Mouse (Mus musculus) CH12.LX (cell line): ENCODE measurements around the gene Fbxo3. TPM values are rescaled to one million over a fixed set of nuclear protein-coding genes. Genes with fewer than 3 reads are reported as not detected.

Experiments
- DNase-seq: peaks from one replicate; pipeline ENCODE4 v3.0.0-alpha.2; 2013; ENCODE audit errors: extremely low read depth
- H3K27ac ChIP-seq: 2 replicates; pipeline ENCODE4 v1.5.1; 2012; ENCODE audit warnings: low read depth, mild to moderate bottlenecking, control low read depth, moderate library complexity; ENCODE audit not compliant: insufficient read depth
- H3K27me3 ChIP-seq: replicated peaks from 2 replicates; pipeline ENCODE3; 2012; ENCODE audit warnings: inconsistent platforms
- H3K36me3 ChIP-seq, 2 experiments: replicated peaks in 1 of 2; 2 replicates each; pipeline versions ENCODE3 to v1.6.1; 2012; ENCODE audit warnings: inconsistent platforms in 1 of 2, low read length in 1 of 2, mild to moderate bottlenecking in 1 of 2, mixed read lengths in 1 of 2, moderate library complexity in 1 of 2; ENCODE audit not compliant: control insufficient read depth in 1 of 2, insufficient read depth in 1 of 2
- H3K4me1 ChIP-seq, 2 experiments: 2 replicates each; pipeline ENCODE4 v1.6.1; 2012; ENCODE audit warnings: inconsistent platforms in 1 of 2, moderate library complexity in 1 of 2; ENCODE audit not compliant: insufficient read depth in 2 of 2, control insufficient read depth in 1 of 2
- H3K4me2 ChIP-seq: 2 replicates; pipeline ENCODE4 v1.6.1; 2012; ENCODE audit warnings: low read depth, mild to moderate bottlenecking, control low read depth; ENCODE audit not compliant: poor library complexity, insufficient read depth, severe bottlenecking
- H3K4me3 ChIP-seq, 3 experiments: fragments of 150-350 bp in 1 of 3; sonication (generic) in 1 of 3; replicated peaks in 1 of 3; 2 replicates each; pipeline versions ENCODE3 to v1.5.1; 2011 to 2012; ENCODE audit warnings: low read depth in 2 of 3, low read length in 2 of 3, mild to moderate bottlenecking in 2 of 3, moderate library complexity in 2 of 3, control low read depth in 1 of 3, improper control_type of control experiment in 1 of 3, inconsistent platforms in 1 of 3, mixed read lengths in 1 of 3; ENCODE audit not compliant: poor library complexity in 1 of 3
- H3K79me2 ChIP-seq: replicated peaks from 2 replicates; pipeline ENCODE4 v1.6.1; 2012; ENCODE audit warnings: mild to moderate bottlenecking, moderate library complexity; ENCODE audit not compliant: control insufficient read depth, poor library complexity, insufficient read depth, severe bottlenecking; ENCODE audit errors: extremely low read depth
- H3K9ac ChIP-seq: 2 replicates; pipeline ENCODE4 v1.6.1; 2012; ENCODE audit warnings: low read depth, mild to moderate bottlenecking, control low read depth, moderate library complexity; ENCODE audit not compliant: insufficient read depth
- H3K9me3 ChIP-seq: replicated peaks from 2 replicates; pipeline ENCODE3; 2012; ENCODE audit warnings: low read length, inconsistent platforms, mixed read lengths
- BHLHE40 ChIP-seq: IDR thresholded peaks from 2 replicates; pipeline ENCODE4 v1.6.1; 2011; ENCODE audit warnings: mild to moderate bottlenecking, low read depth, low read length, improper control_type of control experiment
- CHD2 ChIP-seq: IDR thresholded peaks from 2 replicates; pipeline ENCODE4 v1.6.1; 2011; ENCODE audit warnings: low read length, improper control_type of control experiment
- CTCF ChIP-seq, 2 experiments: IDR thresholded peaks in 1 of 2; conservative IDR thresholded peaks in 1 of 2; 2 replicates each; pipeline ENCODE4 v1.5.1; 2011 to 2012; ENCODE audit warnings: low read depth in 2 of 2, low read length in 2 of 2, improper control_type of control experiment in 1 of 2, inconsistent platforms in 1 of 2, mild to moderate bottlenecking in 1 of 2, moderate library complexity in 1 of 2
- E2F4 ChIP-seq: IDR thresholded peaks from 2 replicates; pipeline ENCODE4 v1.6.1; 2011; ENCODE audit warnings: low read depth, low read length, improper control_type of control experiment; ENCODE audit not compliant: insufficient replicate concordance
- EP300 ChIP-seq: IDR thresholded peaks from 2 replicates; pipeline ENCODE4 v1.6.1; 2011; ENCODE audit warnings: low read length, improper control_type of control experiment
- ETS1 ChIP-seq: conservative IDR thresholded peaks from 2 replicates; pipeline ENCODE4 v1.6.1; 2012; ENCODE audit warnings: low read depth, mild to moderate bottlenecking, inconsistent platforms, low read length, improper control_type of control experiment, moderate library complexity
- GABPA ChIP-seq: IDR thresholded peaks from 2 replicates; pipeline ENCODE4 v1.6.1; 2012; ENCODE audit warnings: low read depth, low read length, improper control_type of control experiment, inconsistent platforms; ENCODE audit not compliant: insufficient replicate concordance
- HCFC1 ChIP-seq: IDR thresholded peaks from 2 replicates; pipeline ENCODE4 v1.6.1; 2012; ENCODE audit warnings: low read depth, mild to moderate bottlenecking, inconsistent platforms, low read length, improper control_type of control experiment
- KAT2A ChIP-seq: IDR thresholded peaks from 2 replicates; pipeline ENCODE4 v1.6.1; 2012; ENCODE audit warnings: low read length, improper control_type of control experiment, inconsistent platforms; ENCODE audit not compliant: insufficient replicate concordance
- MAFK ChIP-seq: IDR thresholded peaks from 2 replicates; pipeline ENCODE4 v1.6.1; 2011; ENCODE audit warnings: low read length, improper control_type of control experiment; ENCODE audit not compliant: insufficient replicate concordance
- MAZ ChIP-seq: IDR thresholded peaks from 2 replicates; pipeline ENCODE4 v1.6.1; 2012; ENCODE audit warnings: low read depth, mild to moderate bottlenecking, inconsistent platforms, low read length, improper control_type of control experiment, moderate library complexity
- NELFE ChIP-seq: IDR thresholded peaks from 2 replicates; pipeline ENCODE4 v1.6.1; 2011; ENCODE audit warnings: low read depth, low read length, improper control_type of control experiment
- NRF1 ChIP-seq: IDR thresholded peaks from 2 replicates; pipeline ENCODE4 v1.6.1; 2014; ENCODE audit warnings: low read depth, mild to moderate bottlenecking, inconsistent platforms, low read length, improper control_type of control experiment, moderate library complexity
- PAX5 ChIP-seq: IDR thresholded peaks from 2 replicates; pipeline ENCODE4 v1.6.1; 2012; ENCODE audit warnings: low read length, inconsistent platforms, mixed read lengths
- POLR2AphosphoS2 ChIP-seq: IDR thresholded peaks from 2 replicates; pipeline ENCODE4 v1.6.1; 2011; ENCODE audit warnings: low read depth, low read length, improper control_type of control experiment
- RCOR1 ChIP-seq: conservative IDR thresholded peaks from 2 replicates; pipeline ENCODE4 v1.6.1; 2012; ENCODE audit warnings: low read depth, mild to moderate bottlenecking, inconsistent platforms, low read length, improper control_type of control experiment
- SIN3A ChIP-seq: IDR thresholded peaks from 2 replicates; pipeline ENCODE4 v1.6.1; 2012; ENCODE audit warnings: low read length, improper control_type of control experiment, inconsistent platforms
- SMC3 ChIP-seq: IDR thresholded peaks from 2 replicates; pipeline ENCODE4 v1.6.1; 2011; ENCODE audit warnings: low read depth, low read length, improper control_type of control experiment
- TBP ChIP-seq: conservative IDR thresholded peaks from 2 replicates; pipeline ENCODE4 v1.6.1; 2011; ENCODE audit warnings: low read depth, low read length, improper control_type of control experiment
- TCF12 ChIP-seq: IDR thresholded peaks from 2 replicates; pipeline ENCODE4 v1.6.1; 2014; ENCODE audit warnings: low read depth, mild to moderate bottlenecking, inconsistent platforms, low read length, improper control_type of control experiment
- USF1 ChIP-seq: IDR thresholded peaks from 2 replicates; pipeline ENCODE4 v1.6.1; 2014; ENCODE audit warnings: low read depth, mild to moderate bottlenecking, inconsistent platforms, low read length, improper control_type of control experiment
- USF2 ChIP-seq: conservative IDR thresholded peaks from 2 replicates; pipeline ENCODE4 v1.6.1; 2011; ENCODE audit warnings: low read depth, low read length, improper control_type of control experiment
- ZKSCAN1 ChIP-seq: IDR thresholded peaks from 2 replicates; pipeline ENCODE4 v1.6.1; 2012; ENCODE audit warnings: low read depth, inconsistent platforms, low read length, improper control_type of control experiment, borderline replicate concordance
- ZMIZ1 ChIP-seq: IDR thresholded peaks from 2 replicates; pipeline ENCODE4 v1.6.1; 2012; ENCODE audit warnings: low read depth, mild to moderate bottlenecking, inconsistent platforms, low read length, improper control_type of control experiment
- ZNF384 ChIP-seq: IDR thresholded peaks from 2 replicates; pipeline ENCODE4 v1.6.1; 2012; ENCODE audit warnings: low read depth, low read length, improper control_type of control experiment, inconsistent platforms
- dilution Hi-C: fragments of 300-500 bp; cut with MboI; formaldehyde crosslinking; loops from 2 replicates; pipeline ENCODE4 v1.14.3; 2020; ENCODE audit warnings: low sequenced_read_pairs; ENCODE audit not compliant: extremely low pct_unique_long_range_greater_than_20kb, extremely low pct_ligation_motif_present
- in situ Hi-C: fragments of 300-500 bp; cut with MboI; formaldehyde crosslinking; loops from 3 replicates; pipeline ENCODE4 v1.14.3; 2019; ENCODE audit warnings: low sequenced_read_pairs, low pct_ligation_motif_present, low pct_unique_long_range_greater_than_20kb, mixed read lengths
- polyA plus RNA-seq: library from polyadenylated mRNA; unstranded; fragments of >175 nt; gene quantifications from 2 replicates; pipeline ENCODE4 v1.2.1, GENCODE M21; 2012; ENCODE audit warnings: low read depth; ENCODE audit not compliant: insufficient read length
- total RNA-seq, 2 experiments: library from RNA; depleted of rRNA; stranded (reverse); fragments of 300-350 nt in 1 of 2; fragments of >200 nt in 1 of 2; gene quantifications; 2 replicates each; pipeline ENCODE4 v1.2.3; 2012 to 2014

The Fbxo3 gene
- total and polyA plus RNA-seq, 3 experiments, result 29.7 to 63.7 (median 38.4) TPM

GRCm38 (mm10) chr2:104035595-104035994, 8.1 kb downstream of the Fbxo3 start:
- no peak overlapping the region for H3K27ac ChIP-seq

GRCm38 (mm10) chr2:104036316-104036715, 8.8 kb downstream of the Fbxo3 start:
- no peak overlapping the region for H3K4me3 ChIP-seq
- in situ Hi-C loops, result loop anchor here (25.0 kb wide), 1 partner anchor 551 kb away; the partner anchor contains the start of gene Cstf3

More at GRCm38 (mm10) chr2:104035595-104035994, 8.1 kb downstream of the Fbxo3 start:
- in situ Hi-C loops (loop anchor here (25.0 kb wide), 1 partner anchor 552 kb away; the partner anchor contains the start of gene Cstf3), dilution Hi-C loops (no loop called here)
- Histone ChIP-seq H3K9ac (no peak overlapping the region), H3K36me3 (peaks cover 17 to 78% of the 10 kb centered on the region in 2 experiments), H3K9me3 (no peaks in the 10 kb centered on the region), H3K4me1 (peaks cover under 1 to 17% of the 10 kb centered on the region in 2 experiments; a peak in 2 of 4 replicates), H3K4me3 (no peak overlapping the region), H3K79me2 (no peaks in the 10 kb centered on the region), H3K27me3 (no peaks in the 10 kb centered on the region), H3K4me2 (no peak overlapping the region)
- no peak for TF ChIP-seq EP300
- no peak for TF ChIP-seq GABPA
- TF ChIP-seq BHLHE40, result no peak
- TF ChIP-seq ZKSCAN1, result no peak
- TF ChIP-seq RCOR1, result no peak
- no peak for TF ChIP-seq NELFE
- TF ChIP-seq KAT2A, result no peak
- no peak for DNase-seq

GRCm38 (mm10) chr2:104038236-104038635, 10.7 kb downstream of the Fbxo3 start:
- H3K9ac ChIP-seq, result no peak overlapping the region
- dilution Hi-C loops, result no loop called here
- no peaks in the 10 kb centered on the region for H3K9me3 ChIP-seq
- H3K4me2 ChIP-seq, result no peak overlapping the region
- TF ChIP-seq NRF1 (no peak), NELFE (no peak), EP300 (no peak), CTCF (conservative IDR thresholded peaks at IDR 0.05 in 1 of 2, IDR thresholded peaks at IDR 0.05 in 1 of 2; ENCODE audit: low read depth in 2 of 2, low read length in 2 of 2) (no peak), TCF12 (no peak), ETS1 (no peak), PAX5 (no peak), SMC3 (no peak), SIN3A (no peak), HCFC1 (no peak), POLR2AphosphoS2 (no peak), USF1 (no peak), ZNF384 (no peak)
- no peaks in the 10 kb centered on the region for H3K27me3 ChIP-seq
- peaks cover 18 to 80% of the 10 kb centered on the region in 2 experiments for H3K36me3 ChIP-seq
- H3K27ac ChIP-seq, result no peak overlapping the region
- DNase-seq, result no peak
- H3K4me1 ChIP-seq, result peaks cover 2 to 22% of the 10 kb centered on the region in 2 experiments; a peak in 2 of 4 replicates
- H3K4me3 ChIP-seq, result no peak overlapping the region
- H3K79me2 ChIP-seq, result no peaks in the 10 kb centered on the region
- in situ Hi-C loops, result loop anchor here (25.0 kb wide), 1 partner anchor 549 kb away; the partner anchor contains the start of gene Cstf3

More at GRCm38 (mm10) chr2:104036316-104036715, 8.8 kb downstream of the Fbxo3 start:
- dilution Hi-C loops, result no loop called here
- no peaks in the 10 kb centered on the region for H3K27me3 ChIP-seq
- H3K9ac ChIP-seq, result no peak overlapping the region
- H3K36me3 ChIP-seq, result peaks cover 18 to 77% of the 10 kb centered on the region in 2 experiments
- no peaks in the 10 kb centered on the region for H3K9me3 ChIP-seq
- H3K79me2 ChIP-seq, result no peaks in the 10 kb centered on the region
- H3K27ac ChIP-seq, result no peak overlapping the region
- TF ChIP-seq KAT2A (no peak), PAX5 (no peak), MAFK (no peak), ZMIZ1 (no peak), NRF1 (no peak), CHD2 (no peak), USF2 (no peak), MAZ (no peak), TBP (no peak), CTCF (conservative IDR thresholded peaks at IDR 0.05 in 1 of 2, IDR thresholded peaks at IDR 0.05 in 1 of 2; ENCODE audit: low read depth in 2 of 2, low read length in 2 of 2) (no peak), USF1 (no peak), E2F4 (no peak)
- TF ChIP-seq, all 38 proteins: peak for 0
- H3K4me1 ChIP-seq, result peaks cover 2 to 18% of the 10 kb centered on the region in 2 experiments; a peak in 2 of 4 replicates
- H3K4me2 ChIP-seq, result no peak overlapping the region
- no peak for DNase-seq
